Mouse (Mus musculus): ENCODE data around the gene Crip2. TPM values are rescaled to one million over a fixed set of nuclear protein-coding genes. Genes with fewer than 3 reads are reported as not detected.

Gene Crip2
- polyA plus RNA-seq, 1 experiment from 2014 or later = 91.8 TPM

DNA sequence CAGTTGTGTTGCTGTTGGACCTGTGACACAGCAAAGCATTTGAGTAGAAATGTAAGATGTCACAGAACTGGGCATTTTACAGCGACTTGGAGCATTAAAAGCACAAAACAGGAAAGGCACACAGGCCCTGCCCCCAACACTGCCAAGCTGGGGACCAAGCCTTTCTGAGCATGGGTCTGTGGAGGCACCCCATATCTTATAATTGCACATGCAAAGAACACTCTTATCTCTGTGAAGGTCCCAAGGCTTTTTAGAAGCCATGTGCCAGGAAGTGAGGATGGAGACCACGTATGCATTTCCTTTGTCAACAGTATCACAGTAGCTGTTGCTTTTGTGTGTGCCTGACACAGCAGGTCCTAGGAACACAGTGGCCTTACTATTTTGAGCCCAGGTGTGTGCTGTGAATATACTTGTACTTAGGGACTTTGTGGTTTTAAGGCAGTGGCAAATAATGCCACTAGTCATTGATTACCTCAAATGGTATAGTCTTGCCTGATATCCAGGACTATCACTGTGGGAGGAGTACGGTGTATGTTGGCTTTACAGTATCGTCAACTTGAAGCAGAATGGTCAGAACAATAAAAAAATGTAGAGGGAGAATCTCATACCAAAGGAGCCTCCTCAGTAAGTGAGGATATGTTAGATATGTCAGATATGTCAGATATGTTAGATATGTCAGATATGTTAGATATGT, 32.5 kb upstream of the Crip2 start:
- peaks cover 10% of the 10 kb centered on the region for H3K4me1 ChIP-seq
- WGBS = 88% methylated on average over 4 of the region's 4 CpGs
- H3K27me3 ChIP-seq (replicated peaks; ENCODE audit: low read depth, poor library complexity, severe bottlenecking) = no peaks in the 10 kb centered on the region
- no peak for DNase-seq (ENCODE audit: low spot score)
- no peak overlapping the region for H3K4me3 ChIP-seq
- peaks cover 79% of the 10 kb centered on the region for H3K36me3 ChIP-seq (replicated peaks)
- peaks cover 6% of the 10 kb centered on the region; the same call in 1 of the 2 replicates for H3K9me3 ChIP-seq
- no peak overlapping the region for H3K27ac ChIP-seq (replicated peaks)

DNA sequence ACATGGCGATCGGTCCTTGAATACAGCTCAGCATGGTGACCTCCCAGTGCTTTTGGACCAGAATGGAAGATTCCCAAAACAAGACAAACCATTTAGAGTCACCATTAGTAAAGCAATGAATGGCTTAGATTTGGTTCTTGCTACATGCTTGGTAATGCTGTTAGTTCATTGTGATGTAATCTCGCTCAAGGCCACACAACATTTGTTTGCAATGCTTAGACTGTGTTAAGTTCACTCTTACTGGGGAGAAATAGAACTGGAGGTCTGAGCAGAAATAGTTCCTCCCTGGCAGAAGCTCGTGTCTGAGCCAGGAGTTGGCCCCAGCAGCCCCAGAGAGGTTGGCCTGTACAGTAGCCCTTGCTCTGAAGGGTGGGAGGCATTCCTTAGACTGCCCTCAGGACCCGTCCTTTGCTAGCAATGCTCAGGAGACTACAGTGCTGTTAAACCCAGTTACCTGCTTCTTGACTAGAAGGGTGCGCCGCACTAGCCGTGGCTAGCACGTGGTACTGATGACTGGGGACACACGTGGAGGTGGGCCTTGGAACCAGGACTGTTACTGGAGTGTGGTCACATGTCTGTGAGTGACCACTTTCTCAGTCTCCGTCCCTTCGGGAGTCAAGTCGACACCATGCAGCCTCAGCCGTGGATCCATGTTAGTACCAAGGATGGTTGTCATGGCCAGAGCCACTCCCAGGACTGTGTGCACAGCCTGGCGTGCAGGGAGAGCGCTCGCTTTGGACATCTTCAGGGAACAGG, 31.3 kb upstream of the Crip2 start:
- H3K27me3 ChIP-seq (replicated peaks; ENCODE audit: low read depth, poor library complexity, severe bottlenecking) = no peaks in the 10 kb centered on the region
- H3K27ac ChIP-seq (replicated peaks) = no peak overlapping the region
- WGBS = 86% methylated on average over 17 of the region's 17 CpGs
- no peak for DNase-seq (ENCODE audit: low spot score)
- peaks cover 6% of the 10 kb centered on the region for H3K4me1 ChIP-seq
- H3K4me3 ChIP-seq = no peak overlapping the region
- H3K9me3 ChIP-seq = peaks cover 6% of the 10 kb centered on the region; the same call in 1 of the 2 replicates
- peaks cover 79% of the 10 kb centered on the region for H3K36me3 ChIP-seq (replicated peaks)

- Histone ChIP-seq H3K4me1 (0 out of 2 replicates have a peak, but pooled peaks cover 3% of the 10 kb centered on the region), H3K9me3 (peaks cover 6% of the 10 kb centered on the region; the same call in 1 of the 2 replicates), H3K27me3 (replicated peaks; ENCODE audit: low read depth, poor library complexity, severe bottlenecking) (no peaks in the 10 kb centered on the region), H3K36me3 (replicated peaks) (peaks cover 79% of the 10 kb centered on the region), H3K4me3 (no peak overlapping the region), H3K27ac (replicated peaks) (no peak overlapping the region)
- no peak for DNase-seq (ENCODE audit: low spot score)
- WGBS = 90% methylated on average over 10 of the region's 10 CpGs
Measured at GRCm38 (mm10) chr12:113109801-113110200, 30.2 kb upstream of the Crip2 start.

- 92% methylated on average over 4 of the region's 4 CpGs for WGBS
- no peaks in the 10 kb centered on the region for H3K27me3 ChIP-seq (replicated peaks; ENCODE audit: low read depth, poor library complexity, severe bottlenecking)
- no peak overlapping the region for H3K4me3 ChIP-seq
- no peaks in the 10 kb centered on the region for H3K4me1 ChIP-seq
- DNase-seq (ENCODE audit: low spot score) = no peak
- H3K9me3 ChIP-seq = no peaks in the 10 kb centered on the region
- peaks cover 89% of the 10 kb centered on the region for H3K36me3 ChIP-seq (replicated peaks)
- H3K27ac ChIP-seq (replicated peaks) = no peak overlapping the region
Measured at GRCm38 (mm10) chr12:113114141-113114540, 25.9 kb upstream of the Crip2 start.

- Histone ChIP-seq H3K27me3 (replicated peaks; ENCODE audit: low read depth, poor library complexity, severe bottlenecking) (no peaks in the 10 kb centered on the region), H3K27ac (replicated peaks) (no peak overlapping the region), H3K4me1 (no peaks in the 10 kb centered on the region), H3K36me3 (replicated peaks) (peaks cover 90% of the 10 kb centered on the region), H3K9me3 (no peaks in the 10 kb centered on the region), H3K4me3 (no peak overlapping the region)
- no peak for DNase-seq (ENCODE audit: low spot score)
- WGBS = 87% methylated on average over 16 of the region's 16 CpGs
Measured at GRCm38 (mm10) chr12:113114856-113115538, 25.0 kb upstream of the Crip2 start.

DNA sequence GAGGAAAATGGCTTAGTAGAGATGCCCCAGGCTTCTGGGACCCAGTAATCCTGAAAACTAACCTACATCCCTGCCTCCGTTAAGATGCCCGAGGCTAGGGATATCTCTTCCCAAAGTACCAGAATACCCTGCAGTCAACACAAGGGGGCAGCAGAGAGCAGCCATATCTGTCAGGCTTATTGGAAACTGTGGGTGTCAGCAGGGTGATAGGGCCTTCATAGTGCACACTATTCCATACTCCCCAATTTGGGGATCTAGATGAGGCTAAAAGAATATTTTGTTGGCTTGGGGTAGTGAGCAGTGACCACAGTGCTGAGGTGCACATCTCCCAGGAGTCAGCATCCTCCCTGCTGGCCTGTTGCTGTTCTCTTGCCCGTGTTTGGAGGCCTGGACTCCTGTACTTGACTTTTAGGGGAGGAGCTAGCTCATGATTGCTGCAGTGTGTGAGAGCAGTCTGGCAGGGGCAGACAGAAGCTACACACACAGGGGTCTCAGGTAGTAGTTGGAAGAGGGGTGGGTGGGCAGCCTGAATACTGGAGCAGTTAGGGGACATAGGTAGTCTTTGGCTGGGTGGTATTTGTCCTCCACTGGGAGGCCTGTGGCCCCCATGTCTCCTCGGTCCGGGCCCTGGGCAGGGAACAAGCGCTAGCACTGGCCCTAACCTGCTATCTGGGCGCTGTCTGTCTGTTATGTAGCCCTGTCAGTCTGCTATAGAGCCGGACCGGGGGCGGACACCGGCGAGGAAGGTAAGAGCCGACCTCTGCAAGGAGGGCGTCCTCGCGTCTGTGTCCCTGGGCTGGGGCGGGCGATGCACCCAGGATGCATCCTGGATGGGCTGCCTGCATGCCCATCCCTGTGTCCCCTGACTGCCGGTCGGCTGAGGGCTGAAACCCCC, 20.3 kb upstream of the Crip2 start:
- H3K36me3 ChIP-seq (replicated peaks) = peaks cover 98% of the 10 kb centered on the region
- 88% methylated on average over 20 of the region's 20 CpGs for WGBS

GRCm38 (mm10) chr12:113124726-113125125, 15.3 kb upstream of the Crip2 start:
- Histone ChIP-seq H3K4me3 (no peak overlapping the region), H3K36me3 (replicated peaks) (peaks cover 100% of the 10 kb centered on the region), H3K27me3 (replicated peaks; ENCODE audit: low read depth, poor library complexity, severe bottlenecking) (no peaks in the 10 kb centered on the region), H3K4me1 (no peaks in the 10 kb centered on the region), H3K9me3 (no peaks in the 10 kb centered on the region), H3K27ac (replicated peaks) (no peak overlapping the region)
- no peak for DNase-seq (ENCODE audit: low spot score)
- WGBS = 89% methylated on average over 6 of the region's 6 CpGs

More for the DNA sequence above, 20.3 kb upstream of the Crip2 start:
- H3K27me3 ChIP-seq (replicated peaks; ENCODE audit: low read depth, poor library complexity, severe bottlenecking) = no peaks in the 10 kb centered on the region
- no peaks in the 10 kb centered on the region for H3K4me1 ChIP-seq
- DNase-seq (ENCODE audit: low spot score) = peak; percentile 81
- H3K9me3 ChIP-seq = no peaks in the 10 kb centered on the region
- H3K27ac ChIP-seq (replicated peaks) = no peak overlapping the region
- no peak overlapping the region for H3K4me3 ChIP-seq

- H3K4me3 ChIP-seq = no peak overlapping the region
- H3K4me1 ChIP-seq = no peaks in the 10 kb centered on the region
- no peak for DNase-seq (ENCODE audit: low spot score)
- H3K9me3 ChIP-seq = no peaks in the 10 kb centered on the region
- no peaks in the 10 kb centered on the region for H3K27me3 ChIP-seq (replicated peaks; ENCODE audit: low read depth, poor library complexity, severe bottlenecking)
- no peak overlapping the region for H3K27ac ChIP-seq (replicated peaks)
- peaks cover 100% of the 10 kb centered on the region for H3K36me3 ChIP-seq (replicated peaks)
- 94% methylated on average over 8 of the region's 8 CpGs for WGBS
Measured at GRCm38 (mm10) chr12:113130732-113131131, 9.3 kb upstream of the Crip2 start.

DNA sequence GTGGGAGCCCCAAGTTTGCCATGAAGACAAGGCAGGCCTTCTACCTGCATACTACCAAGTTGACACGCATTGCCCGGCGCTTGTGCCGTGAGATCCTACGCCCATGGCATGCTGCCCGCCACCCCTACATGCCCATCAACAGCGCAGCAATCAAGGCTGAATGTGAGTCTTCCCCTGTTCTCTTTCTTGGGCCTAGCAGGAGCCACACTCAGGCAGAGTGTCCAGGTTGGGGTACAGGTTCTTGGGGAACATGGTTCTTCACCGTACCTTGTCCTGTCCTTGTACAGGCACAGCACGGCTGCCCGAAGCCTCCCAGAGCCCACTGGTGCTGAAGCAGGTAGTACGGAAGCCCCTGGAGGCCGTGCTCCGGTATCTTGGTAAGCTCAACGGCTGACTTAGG, 8.4 kb upstream of the Crip2 start:
- H3K27me3 ChIP-seq (replicated peaks; ENCODE audit: low read depth, poor library complexity, severe bottlenecking) = no peaks in the 10 kb centered on the region
- H3K9me3 ChIP-seq = no peaks in the 10 kb centered on the region
- DNase-seq (ENCODE audit: low spot score) = no peak
- 96% methylated on average over 14 of the region's 14 CpGs for WGBS
- H3K27ac ChIP-seq (replicated peaks) = no peak overlapping the region
- peaks cover 100% of the 10 kb centered on the region for H3K36me3 ChIP-seq (replicated peaks)
- H3K4me1 ChIP-seq = no peaks in the 10 kb centered on the region
- H3K4me3 ChIP-seq = no peak overlapping the region

GRCm38 (mm10) chr12:113132567-113132966, 7.5 kb upstream of the Crip2 start:
- DNase-seq (ENCODE audit: low spot score) = no peak
- H3K9me3 ChIP-seq = no peaks in the 10 kb centered on the region
- peaks cover 2% of the 10 kb centered on the region; the same call in 1 of the 2 replicates for H3K4me1 ChIP-seq
- peaks cover 100% of the 10 kb centered on the region for H3K36me3 ChIP-seq (replicated peaks)
- H3K4me3 ChIP-seq = no peak overlapping the region
- no peak overlapping the region for H3K27ac ChIP-seq (replicated peaks)
- H3K27me3 ChIP-seq (replicated peaks; ENCODE audit: low read depth, poor library complexity, severe bottlenecking) = no peaks in the 10 kb centered on the region
- whole genome bisulfite sequencing = 88% methylated on average over 2 of the region's 2 CpGs

GRCm38 (mm10) chr12:113133260-113133659, 6.8 kb upstream of the Crip2 start:
- DNase-seq (ENCODE audit: low spot score) = no peak
- Histone ChIP-seq H3K9me3 (no peaks in the 10 kb centered on the region), H3K36me3 (replicated peaks) (peaks cover 100% of the 10 kb centered on the region), H3K4me3 (no peak overlapping the region), H3K27ac (replicated peaks) (no peak overlapping the region), H3K27me3 (replicated peaks; ENCODE audit: low read depth, poor library complexity, severe bottlenecking) (no peaks in the 10 kb centered on the region), H3K4me1 (peaks cover 5% of the 10 kb centered on the region; the same call in 1 of the 2 replicates)
- WGBS = 92% methylated on average over 9 of the region's 9 CpGs

All from embryonic facial prominence, embryonic 10.5 days (tissue).